Mouse (Mus musculus): Measurements from ENCODE around the gene Fyb.

- TF ChIP-seq POLR2A (IDR thresholded peaks at IDR 0.05; ENCODE audit: borderline replicate concordance, extremely low read depth, insufficient read depth, insufficient read length, poor library complexity, severe bottlenecking) (no peak), CTCF (IDR thresholded peaks at IDR 0.05; ENCODE audit: borderline replicate concordance, extremely low read depth, insufficient read depth, insufficient read length) (no peak)
Observed at GRCm38 (mm10) chr15:6635405-6635804, 112.8 kb downstream of the Fyb start.

Data from brain, embryonic 14.5 days (tissue).